Mouse (Mus musculus): Measurements from ENCODE around the gene Rab6a. TPM values are rescaled to one million over a fixed set of nuclear protein-coding genes. Genes with fewer than 3 reads are reported as not detected.

The Rab6a gene
- polyA plus RNA-seq, 1 experiment from 2014 or later: 321 TPM

GRCm38 (mm10) chr7:100649826-100650225 is 42.6 kb downstream of the Rab6a start:
- no peak overlapping the region for H3K27ac ChIP-seq
- ATAC-seq (ENCODE audit: low FRiP score): no peak

GRCm38 (mm10) chr7:100650421-100650820 is 43.2 kb downstream of the Rab6a start:
- no peaks in the 10 kb centered on the region for H3K27me3 ChIP-seq (ENCODE audit: control insufficient read depth, insufficient read depth, low read length)
- H3K4me3 ChIP-seq (replicated peaks; ENCODE audit: low read length): no peak overlapping the region
- ATAC-seq (ENCODE audit: low FRiP score): no peak
- no peak for DNase-seq (ENCODE audit: low spot score)
- H3K9ac ChIP-seq: no peak overlapping the region
- no peak overlapping the region for H3K27ac ChIP-seq
- H3K4me1 ChIP-seq (replicated peaks; ENCODE audit: control insufficient read depth, insufficient read depth, low read length): no peaks in the 10 kb centered on the region
- WGBS: 76% methylated on average over 6 of the region's 6 CpGs
- H3K36me3 ChIP-seq (replicated peaks; ENCODE audit: control insufficient read depth, insufficient read depth): peaks cover 17% of the 10 kb centered on the region; the same call in 1 of the 2 replicates
- H3K9me3 ChIP-seq (ENCODE audit: control insufficient read depth, low read length): no peaks in the 10 kb centered on the region
- no peak overlapping the region for H3K4me2 ChIP-seq (replicated peaks)

More at GRCm38 (mm10) chr7:100649826-100650225, 42.6 kb downstream of the Rab6a start:
- DNase-seq (ENCODE audit: low spot score): no peak
- H3K36me3 ChIP-seq (replicated peaks; ENCODE audit: control insufficient read depth, insufficient read depth): peaks cover 17% of the 10 kb centered on the region; the same call in 1 of the 2 replicates
- WGBS: 82% methylated on average over 8 of the region's 8 CpGs
- no peaks in the 10 kb centered on the region for H3K9me3 ChIP-seq (ENCODE audit: control insufficient read depth, low read length)
- H3K4me1 ChIP-seq (replicated peaks; ENCODE audit: control insufficient read depth, insufficient read depth, low read length): no peaks in the 10 kb centered on the region
- no peak overlapping the region for H3K4me3 ChIP-seq (replicated peaks; ENCODE audit: low read length)
- no peak overlapping the region for H3K4me2 ChIP-seq (replicated peaks)
- no peaks in the 10 kb centered on the region for H3K27me3 ChIP-seq (ENCODE audit: control insufficient read depth, insufficient read depth, low read length)
- H3K9ac ChIP-seq: no peak overlapping the region

DNA sequence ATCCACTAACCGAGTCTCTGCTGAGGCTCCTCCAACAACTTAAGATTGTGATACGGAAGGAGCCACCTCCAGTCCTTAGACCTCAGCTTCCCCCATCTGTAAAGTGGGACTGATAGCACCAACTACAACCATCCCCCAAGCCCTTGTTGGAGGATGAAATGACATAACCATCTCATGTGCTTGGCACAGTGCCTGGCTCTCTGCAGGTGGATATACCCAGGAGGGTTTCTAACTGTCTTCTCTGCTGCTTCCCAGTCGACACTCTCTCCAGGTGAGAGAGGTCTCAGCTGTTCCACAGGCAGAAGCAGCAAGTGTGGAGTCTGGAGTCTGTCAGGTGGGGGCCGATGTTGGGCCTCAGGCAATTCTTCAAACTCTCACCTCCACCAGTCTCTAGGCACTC is 43.8 kb downstream of the Rab6a start:
- no peak for ATAC-seq (ENCODE audit: low FRiP score)
- WGBS: 77% methylated on average over 4 of the region's 4 CpGs

GRCm38 (mm10) chr7:100653480-100654266 is 46.5 kb downstream of the Rab6a start:
- H3K4me2 ChIP-seq (replicated peaks): no peak overlapping the region
- H3K9ac ChIP-seq: no peak overlapping the region
- H3K9me3 ChIP-seq (ENCODE audit: control insufficient read depth, low read length): no peaks in the 10 kb centered on the region
- H3K27me3 ChIP-seq (ENCODE audit: control insufficient read depth, insufficient read depth, low read length): no peaks in the 10 kb centered on the region
- peaks cover 5% of the 10 kb centered on the region; the same call in 1 of the 2 replicates for H3K36me3 ChIP-seq (replicated peaks; ENCODE audit: control insufficient read depth, insufficient read depth)
- DNase-seq (ENCODE audit: low spot score): peak; percentile 40
- peak; percentile 86 for ATAC-seq (ENCODE audit: low FRiP score)
- H3K4me1 ChIP-seq (replicated peaks; ENCODE audit: control insufficient read depth, insufficient read depth, low read length): no peaks in the 10 kb centered on the region
- 51% methylated on average over 9 of the region's 9 CpGs for WGBS
- peak overlapping the region; percentile 71 for H3K27ac ChIP-seq
- no peak overlapping the region for H3K4me3 ChIP-seq (replicated peaks; ENCODE audit: low read length)

More for the DNA sequence above, 43.8 kb downstream of the Rab6a start:
- Histone ChIP-seq H3K4me1 (replicated peaks; ENCODE audit: control insufficient read depth, insufficient read depth, low read length) (no peaks in the 10 kb centered on the region), H3K9me3 (ENCODE audit: control insufficient read depth, low read length) (no peaks in the 10 kb centered on the region), H3K4me2 (replicated peaks) (no peak overlapping the region), H3K36me3 (replicated peaks; ENCODE audit: control insufficient read depth, insufficient read depth) (peaks cover 17% of the 10 kb centered on the region; the same call in 1 of the 2 replicates), H3K27me3 (ENCODE audit: control insufficient read depth, insufficient read depth, low read length) (no peaks in the 10 kb centered on the region), H3K9ac (no peak overlapping the region), H3K27ac (no peak overlapping the region), H3K4me3 (replicated peaks; ENCODE audit: low read length) (no peak overlapping the region)
- no peak for DNase-seq (ENCODE audit: low spot score)

DNA sequence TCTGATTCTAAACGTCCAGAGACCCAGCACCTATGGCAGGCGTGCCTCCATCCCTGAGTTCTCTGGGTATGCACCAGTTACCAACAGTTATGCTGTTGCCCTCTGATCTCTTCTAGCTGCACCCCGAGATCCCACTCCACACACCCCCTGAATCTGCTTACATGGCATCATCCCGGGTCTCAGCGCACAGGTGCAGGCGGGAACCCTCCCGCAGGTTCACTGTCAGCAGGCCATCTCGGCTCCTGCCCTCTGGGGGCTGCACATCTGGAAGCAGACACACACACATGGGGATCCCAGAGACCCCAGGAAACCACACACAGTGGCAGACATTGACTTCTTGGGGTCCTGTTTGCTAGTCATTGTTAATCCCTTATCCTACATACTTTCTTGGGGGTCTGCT is 47.2 kb downstream of the Rab6a start:
- Histone ChIP-seq H3K4me2 (replicated peaks) (no peak overlapping the region), H3K9ac (no peak overlapping the region), H3K36me3 (replicated peaks; ENCODE audit: control insufficient read depth, insufficient read depth) (0 out of 2 replicates have a peak, but pooled peaks cover 3% of the 10 kb centered on the region), H3K27me3 (ENCODE audit: control insufficient read depth, insufficient read depth, low read length) (no peaks in the 10 kb centered on the region), H3K4me1 (replicated peaks; ENCODE audit: control insufficient read depth, insufficient read depth, low read length) (no peaks in the 10 kb centered on the region), H3K9me3 (ENCODE audit: control insufficient read depth, low read length) (no peaks in the 10 kb centered on the region), H3K27ac (peak overlapping the region; percentile 71), H3K4me3 (replicated peaks; ENCODE audit: low read length) (no peak overlapping the region)
- WGBS: 76% methylated on average over 8 of the region's 8 CpGs
- DNase-seq (ENCODE audit: low spot score) (no peak), ATAC-seq (ENCODE audit: low FRiP score) (no peak)

GRCm38 (mm10) chr7:100656739-100657138 is 49.5 kb downstream of the Rab6a start:
- 46% methylated on average over 5 of the region's 5 CpGs for WGBS
- Histone ChIP-seq H3K4me1 (replicated peaks; ENCODE audit: control insufficient read depth, insufficient read depth, low read length) (no peaks in the 10 kb centered on the region), H3K27ac (no peak overlapping the region)

GRCm38 (mm10) chr7:100658093-100658578 is 50.9 kb downstream of the Rab6a start:
- DNase-seq (ENCODE audit: low spot score): no peak
- H3K9me3 ChIP-seq (ENCODE audit: control insufficient read depth, low read length): no peaks in the 10 kb centered on the region
- no peak for ATAC-seq (ENCODE audit: low FRiP score)
- H3K27ac ChIP-seq: no peak overlapping the region
- H3K9ac ChIP-seq: no peak overlapping the region
- H3K4me3 ChIP-seq (replicated peaks; ENCODE audit: low read length): no peak overlapping the region
- H3K4me1 ChIP-seq (replicated peaks; ENCODE audit: control insufficient read depth, insufficient read depth, low read length): 0 out of 2 replicates have a peak, but pooled peaks cover 3% of the 10 kb centered on the region
- peak overlapping the region; percentile 26; the same call in 1 of the 2 replicates for H3K4me2 ChIP-seq (replicated peaks)
- no peaks in the 10 kb centered on the region for H3K36me3 ChIP-seq (replicated peaks; ENCODE audit: control insufficient read depth, insufficient read depth)
- 34% methylated on average over 18 of the region's 18 CpGs for WGBS
- no peaks in the 10 kb centered on the region for H3K27me3 ChIP-seq (ENCODE audit: control insufficient read depth, insufficient read depth, low read length)

More at GRCm38 (mm10) chr7:100656739-100657138, 49.5 kb downstream of the Rab6a start:
- Histone ChIP-seq H3K4me2 (replicated peaks) (no peak overlapping the region), H3K27me3 (ENCODE audit: control insufficient read depth, insufficient read depth, low read length) (no peaks in the 10 kb centered on the region), H3K4me3 (replicated peaks; ENCODE audit: low read length) (no peak overlapping the region), H3K9me3 (ENCODE audit: control insufficient read depth, low read length) (no peaks in the 10 kb centered on the region), H3K36me3 (replicated peaks; ENCODE audit: control insufficient read depth, insufficient read depth) (0 out of 2 replicates have a peak, but pooled peaks cover 1% of the 10 kb centered on the region), H3K9ac (no peak overlapping the region)
- ATAC-seq (ENCODE audit: low FRiP score): no peak
- no peak for DNase-seq (ENCODE audit: low spot score)

GRCm38 (mm10) chr7:100661264-100661663 is 54.1 kb downstream of the Rab6a start:
- Histone ChIP-seq H3K9me3 (ENCODE audit: control insufficient read depth, low read length) (no peaks in the 10 kb centered on the region), H3K4me2 (replicated peaks) (no peak overlapping the region), H3K4me1 (replicated peaks; ENCODE audit: control insufficient read depth, insufficient read depth, low read length) (0 out of 2 replicates have a peak, but pooled peaks cover 3% of the 10 kb centered on the region), H3K27me3 (ENCODE audit: control insufficient read depth, insufficient read depth, low read length) (no peaks in the 10 kb centered on the region), H3K4me3 (replicated peaks; ENCODE audit: low read length) (no peak overlapping the region), H3K36me3 (replicated peaks; ENCODE audit: control insufficient read depth, insufficient read depth) (no peaks in the 10 kb centered on the region), H3K27ac (no peak overlapping the region), H3K9ac (no peak overlapping the region)
- ATAC-seq (ENCODE audit: low FRiP score): no peak
- no peak for DNase-seq (ENCODE audit: low spot score)
- 87% methylated on average over 7 of the region's 7 CpGs for WGBS

- H3K27ac ChIP-seq: 0 out of 2 replicates have a peak within 1 kb of the TSS, but pooled peaks have one; percentile 11
- no peak within 1 kb of the TSS for H3K4me3 ChIP-seq (replicated peaks; ENCODE audit: low read length)
- no peaks in the 10 kb centered on the region for H3K27me3 ChIP-seq (ENCODE audit: control insufficient read depth, insufficient read depth, low read length)
Measured at GRCm38 (mm10) chr7:100662231-100662630, 55.0 kb downstream of the Rab6a start, which contains the start of gene Plekhb1. TSS of gene Plekhb1 (minus strand) at chr7:100662414.

More at GRCm38 (mm10) chr7:100662231-100662630, 55.0 kb downstream of the Rab6a start, which contains the start of gene Plekhb1:
- no peaks in the 10 kb centered on the region for H3K36me3 ChIP-seq (replicated peaks; ENCODE audit: control insufficient read depth, insufficient read depth)
- H3K9ac ChIP-seq: peak within 1 kb of the TSS; percentile 25; the same call in 1 of the 2 replicates
- ATAC-seq (ENCODE audit: low FRiP score): no peak
- H3K4me1 ChIP-seq (replicated peaks; ENCODE audit: control insufficient read depth, insufficient read depth, low read length): 0 out of 2 replicates have a peak, but pooled peaks cover 3% of the 10 kb centered on the region
- no peaks in the 10 kb centered on the region for H3K9me3 ChIP-seq (ENCODE audit: control insufficient read depth, low read length)
- 73% methylated on average over 8 of the region's 8 CpGs for WGBS
- peak within 1 kb of the TSS; percentile 26 for H3K4me2 ChIP-seq (replicated peaks)
- DNase-seq (ENCODE audit: low spot score): no peak

Measured in hindbrain, embryonic 14.5 days (tissue).